Mouse (Mus musculus): ENCODE measurements around the gene Gm11397. TPM values are rescaled to one million over a fixed set of nuclear protein-coding genes. Genes with fewer than 3 reads are reported as not detected.
"Not testable (repeated sequence)": the region's sequence is repeated elsewhere in the genome, so short reads cannot be mapped to it uniquely, and the experiment has no call there.

Gene Gm11397
- not detected for total RNA-seq (2022)

DNA sequence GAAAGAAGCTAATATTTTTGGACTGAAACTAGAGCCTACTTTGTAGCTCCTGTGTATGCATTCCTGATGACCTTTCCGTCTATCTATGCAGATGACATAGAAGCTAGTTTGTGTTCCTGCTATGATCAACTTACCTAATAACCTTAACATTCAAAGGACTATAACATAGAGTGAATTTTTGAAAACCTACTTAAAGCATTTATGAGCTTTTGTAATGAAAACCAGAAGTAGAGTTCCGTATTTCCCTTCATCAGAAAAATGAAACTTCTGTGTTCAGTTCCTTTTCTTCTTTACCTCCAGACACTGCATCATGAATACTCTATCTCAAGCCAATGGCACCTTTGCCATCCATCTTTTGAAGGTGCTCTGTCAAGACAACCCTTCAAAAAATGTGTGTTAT is at the start of gene Gm11397:
Gene Gm11397 (plus strand): TSS at position 301 of the 400 bp plus-strand sequence.
- not testable (repeated sequence) for DNase-seq (ENCODE audit: low spot score)

GRCm38 (mm10) chr13:33356666-33357065 is 38.9 kb upstream of the Gm11397 start:
- not testable (repeated sequence) for DNase-seq (ENCODE audit: low spot score)

DNA sequence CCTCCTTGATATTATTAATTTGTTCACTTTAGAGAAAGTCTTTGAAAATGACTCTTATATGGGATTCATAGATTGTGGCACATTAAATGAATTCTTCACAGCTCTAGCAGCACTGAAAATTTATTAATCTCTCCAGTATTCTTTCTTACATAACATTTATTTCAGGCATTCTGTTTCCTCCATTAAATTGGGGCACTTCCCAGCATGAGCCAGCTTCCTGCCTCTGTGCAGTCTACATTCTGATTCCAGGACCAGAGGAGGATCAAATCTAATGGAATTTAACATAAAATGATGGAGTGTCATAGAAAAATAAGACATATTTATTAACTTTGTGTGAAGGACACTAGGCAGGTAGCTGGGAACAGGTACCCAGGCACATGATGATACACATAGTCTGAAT is 37.2 kb downstream of the Gm11397 start:
- not testable (repeated sequence) for DNase-seq (ENCODE audit: low spot score)

Other genes starting within 250 kb of the Gm11397 start
- not detected for gene Serpinb9c, start 236.0 kb upstream of the Gm11397 start, total RNA-seq (2022)
- not detected for gene Serpinb9d, start 202.8 kb upstream of the Gm11397 start, total RNA-seq (2022)
- gene Serpinb9e, start 146.1 kb upstream of the Gm11397 start, total RNA-seq (2022), result not detected
- not detected for gene Serpinb9f, start 71.7 kb upstream of the Gm11397 start, total RNA-seq (2022)
- not detected for gene Serpinb9g, start 89.0 kb downstream of the Gm11397 start, total RNA-seq (2022)